Mouse (Mus musculus) hematopoietic multipotent progenitor cell, adult 10-12 weeks (in vitro differentiated cells): ENCODE results near the gene Pgap2. TPM values are rescaled to one million over a fixed set of nuclear protein-coding genes. Genes with fewer than 3 reads are reported as not detected.

Source experiments
- polyA plus RNA-seq: library from polyadenylated mRNA; stranded (reverse); fragments of >175 nt; gene quantifications from 2 replicates; pipeline ENCODE4 v1.2.3, GENCODE M21; 2012; ENCODE audit warnings: low replicate concordance

Pgap2 gene
- 18.8 and 20.8 TPM in 2 replicates for polyA plus RNA-seq

DNA sequence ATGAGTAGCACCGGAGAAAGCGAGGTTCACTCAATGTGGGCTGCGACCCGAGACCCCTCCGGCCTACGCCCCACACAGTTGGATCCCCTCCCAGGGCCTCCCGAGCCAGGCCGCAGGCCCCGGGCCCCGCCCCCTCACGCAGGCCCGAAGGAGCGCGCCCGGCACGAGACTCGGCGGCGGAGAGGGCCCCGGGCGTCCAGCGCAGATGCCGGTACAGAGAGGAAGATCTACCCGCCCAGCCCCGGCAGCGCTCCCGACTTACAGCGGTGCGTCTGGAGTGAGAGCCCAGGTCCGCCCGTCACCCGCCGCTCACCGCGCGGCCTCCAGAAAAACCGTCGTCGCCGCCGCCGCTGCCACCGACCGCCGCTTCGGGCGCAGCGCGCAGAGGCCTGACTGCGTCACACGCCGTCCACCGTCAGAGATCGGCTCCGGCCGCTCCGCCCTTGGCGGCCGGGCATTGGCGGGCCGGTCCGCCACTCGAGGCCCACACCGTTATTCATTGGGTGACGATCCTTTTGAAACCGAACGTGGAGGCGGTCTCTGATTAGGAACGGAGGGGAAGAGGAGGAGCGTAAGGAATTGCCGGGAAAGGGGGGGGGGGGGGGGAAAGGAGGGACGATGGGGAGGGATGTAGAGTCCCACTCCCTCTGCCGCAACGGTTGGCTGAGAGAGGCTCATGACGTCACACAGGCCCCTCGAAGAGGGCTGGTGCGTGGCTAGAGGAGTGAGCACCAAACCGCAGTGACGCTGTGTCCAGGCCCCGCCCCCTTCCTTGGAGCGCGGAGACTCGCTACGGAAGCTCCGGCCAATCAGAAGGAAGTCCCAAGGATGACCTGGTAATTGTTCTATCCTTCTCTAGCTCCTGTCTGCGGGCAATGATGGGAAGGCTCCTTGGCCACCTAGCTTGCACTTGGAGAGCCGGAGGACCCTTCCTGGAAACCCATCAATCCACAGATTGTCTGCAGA is at the start of gene Pgap2, which contains the start of gene Nup98:
Gene Pgap2, plus strand, starts transcription at position 453 of the 966 bp plus-strand sequence.
Gene Nup98, minus strand, starts transcription at position 421 of the 966 bp plus-strand sequence.

DNA sequence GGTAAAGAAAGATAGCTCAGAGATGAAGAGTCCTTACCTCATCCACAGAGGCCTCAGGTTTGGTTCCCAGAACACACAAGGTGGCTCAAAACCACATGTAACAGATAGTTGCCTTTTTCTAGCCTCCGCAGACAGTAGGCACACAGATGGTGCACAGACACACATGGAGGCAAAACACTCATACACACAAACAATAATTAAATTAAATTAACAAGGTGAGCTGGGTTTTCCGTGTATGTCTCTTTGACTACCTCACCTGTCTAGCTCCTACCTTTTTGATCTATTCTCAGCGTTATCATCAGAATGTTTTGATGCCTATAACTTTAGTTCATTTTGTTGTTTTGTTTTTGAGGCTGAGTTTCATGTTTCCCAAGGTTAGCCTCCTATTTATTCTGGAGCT is 45.9 kb downstream of the Pgap2 start, which contains the start of gene Rhog:
Gene Rhog, minus strand, starts transcription at position 101 of the 400 bp plus-strand sequence.

DNA sequence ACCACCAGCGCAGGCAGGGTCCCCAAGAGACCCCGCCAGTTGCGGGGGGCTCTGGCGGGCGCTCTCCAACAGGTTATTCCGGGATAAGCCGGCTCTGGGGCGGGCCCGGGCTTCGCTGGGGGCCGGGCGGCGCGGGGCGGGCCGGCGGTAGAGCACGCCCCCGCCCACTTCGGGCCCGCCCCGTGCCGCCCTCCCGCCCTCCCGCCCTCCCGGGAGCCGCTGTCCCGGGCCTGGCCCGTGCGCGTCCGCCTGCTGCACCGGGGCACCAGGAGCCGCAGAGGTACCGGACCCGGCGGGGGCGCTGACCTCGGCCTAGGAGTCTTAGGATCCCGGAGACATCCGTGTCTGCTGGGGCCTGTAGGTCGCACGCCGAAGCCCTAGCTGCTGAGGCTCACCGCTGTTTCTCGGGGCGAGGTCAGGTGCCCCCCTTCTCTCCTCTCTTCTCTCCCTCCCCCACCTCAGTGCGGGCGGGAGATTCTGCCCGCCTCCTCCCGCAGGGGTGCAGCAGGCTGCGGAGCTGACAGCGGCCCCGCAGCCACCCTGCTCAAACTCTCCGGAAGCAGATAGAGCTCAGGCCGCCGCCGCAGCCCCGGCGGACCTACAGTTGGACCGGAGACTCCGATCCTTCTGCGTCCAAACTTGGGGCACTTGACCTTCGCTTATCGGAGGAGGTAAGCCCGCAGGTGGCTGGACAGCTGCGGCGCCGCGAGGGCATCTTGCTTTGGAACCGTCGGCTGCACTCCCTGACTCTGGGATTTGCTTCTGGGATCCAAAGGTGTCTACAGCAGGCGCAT is 57.8 kb downstream of the Pgap2 start, which contains the start of gene Stim1:
Gene Stim1, plus strand, starts transcription at position 206 of the 794 bp plus-strand sequence.

Other genes with a start within 250 kb of the Pgap2 start
- 4.6 and 13.5 TPM in 2 replicates for gene Il18bp, start 191.5 kb upstream of the Pgap2 start, polyA plus RNA-seq
- gene Rnf121, start 144.7 kb upstream of the Pgap2 start, polyA plus RNA-seq: 2.1 and 5.2 TPM in 2 replicates
- gene Xndc1, start 144.7 kb upstream of the Pgap2 start, polyA plus RNA-seq: 16.8 and 17.7 TPM in 2 replicates
- gene Xntrpc, start 144.5 kb upstream of the Pgap2 start, polyA plus RNA-seq: 0.36 and 1.0 TPM in 2 replicates
- gene Trpc2, start 127.1 kb upstream of the Pgap2 start, polyA plus RNA-seq: 1.4 and 2.6 TPM in 2 replicates
- not detected in 2 replicates for gene Art1, start 108.5 kb upstream of the Pgap2 start, polyA plus RNA-seq
- 0.30 and 0.34 TPM in 2 replicates for gene Art5, start 100.7 kb upstream of the Pgap2 start, polyA plus RNA-seq
- gene Chrna10, start 93.4 kb upstream of the Pgap2 start, polyA plus RNA-seq: 0.10 TPM in 1 of 2 replicates, not detected in the other
- 3.2 and 6.2 TPM in 2 replicates for gene Nup98, start within 50 bp of the Pgap2 start, polyA plus RNA-seq
- gene Rhog, start 45.8 kb downstream of the Pgap2 start, polyA plus RNA-seq: 184 and 319 TPM in 2 replicates
- gene Stim1, start 57.6 kb downstream of the Pgap2 start, polyA plus RNA-seq: 56.1 and 72.6 TPM in 2 replicates
- gene Rrm1, start 231.5 kb downstream of the Pgap2 start, polyA plus RNA-seq: 5.3 and 39.2 TPM in 2 replicates